Mouse (Mus musculus): Measurements from ENCODE around the gene Snx29.

The Snx29 gene

DNA sequence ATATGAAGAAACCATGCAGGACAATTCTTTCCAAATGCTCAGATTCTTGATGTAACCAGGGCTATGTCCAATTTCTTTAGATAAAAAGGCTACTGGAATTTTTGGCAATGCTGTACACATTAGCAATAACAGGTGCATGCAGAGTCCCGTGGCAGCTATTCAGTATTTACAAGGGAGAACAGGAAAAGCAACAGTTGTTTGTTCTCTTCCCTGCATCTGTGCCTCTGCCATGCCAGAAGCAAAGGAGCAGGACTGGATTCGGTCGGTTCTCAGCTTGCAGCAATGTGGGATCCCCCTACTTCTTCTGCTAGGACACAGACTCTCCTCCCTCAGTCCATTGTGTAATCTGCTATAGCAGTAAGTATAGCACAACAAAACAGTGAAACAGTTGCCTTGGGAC lies 276.8 kb downstream of the Snx29 start:
- no peak for DNase-seq (ENCODE audit: low spot score)

DNA sequence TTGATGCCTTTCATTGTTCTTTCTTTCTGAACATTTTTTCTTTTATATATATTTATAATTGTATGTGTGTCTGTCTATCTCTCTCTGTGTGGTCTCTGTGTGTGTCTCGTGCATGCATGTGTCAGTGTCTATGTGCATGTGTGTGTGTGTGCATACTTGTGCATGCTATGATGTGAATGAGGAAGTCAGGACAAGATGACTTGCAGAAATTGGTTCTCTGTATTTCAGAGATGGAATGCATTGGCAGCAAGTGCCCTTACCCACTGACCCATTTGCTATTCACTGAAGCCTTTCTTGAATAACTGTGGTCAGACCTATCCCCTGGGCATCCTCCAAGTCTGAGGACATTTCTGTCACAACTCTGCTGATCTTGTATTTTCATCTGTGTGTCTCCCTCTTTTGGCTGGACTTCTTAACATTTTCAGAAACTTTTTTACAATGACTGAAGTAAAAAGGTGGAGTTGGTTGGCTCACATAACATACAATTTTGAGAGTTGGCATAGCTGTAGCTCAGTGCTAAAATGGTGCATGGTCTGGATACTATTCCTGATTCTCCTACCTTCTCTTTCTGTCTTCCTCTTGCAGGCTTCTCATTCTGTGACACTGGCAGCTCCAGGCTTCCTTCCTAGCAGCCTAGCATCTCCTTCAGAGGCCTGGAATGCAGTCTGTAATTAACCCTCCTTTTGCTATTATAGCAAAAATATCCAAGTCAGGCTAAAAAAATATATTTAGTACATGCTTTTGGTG lies 278.8 kb downstream of the Snx29 start:
- DNase-seq (ENCODE audit: low spot score) = no peak

DNA sequence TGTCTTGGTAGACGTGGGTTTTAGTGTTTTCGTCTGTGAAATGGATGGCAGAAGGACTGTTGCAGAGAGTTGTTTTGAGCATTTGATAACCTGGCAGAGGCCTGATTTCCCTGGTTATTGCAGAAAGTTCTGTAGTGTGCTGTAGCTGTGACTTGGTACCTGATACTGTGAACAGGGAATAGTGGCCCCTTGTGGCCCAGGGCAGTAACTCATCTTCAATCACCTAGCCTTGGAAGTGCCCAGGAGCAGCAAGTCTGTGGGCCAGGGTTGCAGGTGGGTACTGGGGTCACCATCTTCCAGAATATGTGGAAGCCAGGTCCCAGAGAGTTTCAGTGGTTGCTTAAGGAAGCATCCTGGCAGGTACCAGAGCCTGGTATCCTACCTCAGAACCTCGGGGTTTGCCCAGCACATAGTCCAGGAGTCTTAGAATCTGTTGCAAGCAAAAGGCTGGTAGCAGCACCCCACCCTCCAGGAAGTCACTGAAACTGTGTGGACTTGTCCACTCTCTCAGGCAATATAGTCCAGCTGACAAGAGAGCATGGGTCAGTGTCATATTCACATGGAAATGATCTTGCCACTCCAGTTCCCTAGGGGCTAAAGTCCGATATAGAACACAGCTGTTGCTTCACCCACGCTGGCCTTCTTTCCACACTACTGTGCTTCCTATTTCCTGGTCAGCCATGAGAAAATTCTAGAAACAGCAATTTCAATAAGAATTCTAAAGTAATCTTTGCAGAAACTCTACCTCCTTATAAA lies 281.1 kb downstream of the Snx29 start:
- peak; percentile 33 for DNase-seq (ENCODE audit: low spot score)

DNA sequence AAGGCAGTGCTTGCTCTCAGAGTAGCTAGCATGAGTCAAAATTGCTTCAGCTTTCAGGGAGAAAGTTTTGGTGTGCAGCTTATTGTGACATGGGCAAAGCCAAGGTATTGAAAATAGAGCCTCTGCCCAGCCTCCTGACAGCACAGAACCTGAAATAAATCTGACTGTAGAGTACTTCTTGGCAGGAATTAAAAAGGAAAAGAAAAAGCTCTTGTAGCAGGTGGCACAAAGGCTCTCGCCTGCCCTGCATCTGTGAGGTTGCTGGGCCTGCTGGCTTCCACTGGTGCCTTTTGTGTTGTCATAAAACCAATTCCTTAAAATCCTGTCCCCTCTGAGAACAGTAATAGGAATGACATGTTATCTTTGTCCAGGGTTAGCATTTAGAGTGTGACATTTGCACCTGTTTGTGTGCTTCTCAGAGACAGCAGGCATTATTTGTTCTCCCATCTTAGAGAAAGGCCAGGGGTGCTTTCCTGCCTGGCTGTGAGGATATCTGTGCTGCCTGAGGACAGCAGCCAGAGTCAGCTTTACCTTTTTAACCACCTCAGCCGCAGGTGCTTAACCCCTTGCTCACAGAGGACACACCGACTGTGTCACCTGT lies 289.9 kb downstream of the Snx29 start:
- no peak for DNase-seq (ENCODE audit: low spot score)

DNA sequence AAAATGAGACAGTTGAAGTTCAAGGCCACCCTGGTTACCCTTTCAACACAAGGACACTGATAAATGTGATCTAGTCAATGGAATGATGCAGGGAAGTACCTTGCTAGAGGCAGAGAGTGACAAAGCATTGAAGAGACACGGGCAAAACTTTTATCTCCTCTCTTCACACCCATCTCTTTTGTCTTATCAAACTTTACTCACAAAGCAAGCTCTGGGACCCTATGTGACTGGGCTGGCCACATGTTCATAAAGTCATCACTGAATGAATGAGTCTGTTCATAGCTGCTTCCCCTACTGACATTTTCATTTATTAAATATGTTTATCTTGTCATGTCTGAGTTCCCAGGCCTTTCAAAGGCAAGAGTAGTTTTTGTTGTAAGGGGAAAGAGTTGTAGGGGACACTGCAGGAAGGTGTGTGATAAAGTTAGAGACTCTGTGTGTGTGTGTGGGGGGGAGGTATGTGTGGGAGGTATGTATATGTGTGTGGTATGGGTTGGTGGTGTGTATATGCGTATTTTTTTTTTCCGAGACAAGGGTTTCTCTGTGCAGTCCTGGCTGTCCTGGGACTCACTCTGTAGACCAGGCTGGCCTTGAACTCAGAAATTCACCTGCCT lies 291.8 kb downstream of the Snx29 start:
- DNase-seq (ENCODE audit: low spot score) = no peak

DNA sequence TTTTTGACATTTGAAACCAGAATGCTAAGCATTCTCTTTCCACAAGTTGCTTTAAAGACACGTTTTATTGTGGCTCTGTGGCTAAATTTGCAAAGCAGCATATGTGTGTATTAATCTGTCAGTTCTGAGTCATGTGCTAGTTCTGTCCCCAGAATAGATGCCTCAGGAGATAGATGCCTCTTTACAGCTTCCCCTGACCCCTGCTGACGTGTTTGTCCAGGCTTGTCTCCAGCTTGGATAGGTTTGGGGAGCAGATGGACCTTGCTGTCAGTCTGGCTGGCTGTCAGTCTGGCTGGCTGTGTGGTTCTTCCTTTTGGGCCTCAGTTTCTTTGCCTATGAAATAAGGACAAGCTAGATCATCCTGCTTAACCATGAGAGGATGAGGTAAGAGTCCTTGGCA lies 292.9 kb downstream of the Snx29 start:
- DNase-seq (ENCODE audit: low spot score) = no peak

DNA sequence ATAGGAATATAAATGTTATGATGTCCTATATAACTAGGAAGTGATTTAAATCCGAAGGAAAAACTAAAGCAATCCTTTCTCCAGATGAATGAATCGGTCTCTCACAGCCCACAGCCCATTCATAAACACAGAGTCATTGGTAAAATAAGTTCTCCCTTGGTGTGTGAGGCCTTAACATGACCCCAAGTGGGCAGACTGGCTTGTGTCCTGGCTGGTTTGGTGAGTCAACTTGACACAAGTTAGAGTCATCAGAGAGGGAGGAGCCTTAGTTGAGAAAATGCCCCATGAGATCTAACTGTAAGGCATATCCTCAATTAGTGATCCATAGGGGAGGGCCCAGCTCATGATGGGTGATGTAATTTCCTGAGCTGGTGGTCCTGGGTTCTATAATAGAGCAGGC lies 297.2 kb downstream of the Snx29 start:
- no peak for DNase-seq (ENCODE audit: low spot score)

DNA sequence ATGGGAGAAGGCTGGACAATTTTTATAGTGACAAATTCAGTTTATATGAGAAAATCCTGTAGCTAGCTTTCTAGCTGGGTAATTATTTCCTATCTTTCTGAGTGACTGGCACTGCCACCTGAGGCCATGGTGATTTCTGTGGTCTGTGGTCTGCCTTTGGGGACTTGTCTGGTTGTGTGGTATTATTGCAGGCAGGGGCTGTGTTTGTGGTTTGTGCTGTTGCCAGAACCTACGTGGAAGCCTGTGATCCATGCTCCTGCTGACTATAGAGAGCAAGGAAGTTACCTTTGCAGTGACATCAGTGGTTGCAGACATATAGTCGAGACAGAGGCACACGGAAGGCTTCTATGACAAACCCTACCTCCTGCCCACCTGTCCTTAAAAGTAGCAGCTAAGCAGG lies 298.3 kb downstream of the Snx29 start:
- no peak for DNase-seq (ENCODE audit: low spot score)

DNA sequence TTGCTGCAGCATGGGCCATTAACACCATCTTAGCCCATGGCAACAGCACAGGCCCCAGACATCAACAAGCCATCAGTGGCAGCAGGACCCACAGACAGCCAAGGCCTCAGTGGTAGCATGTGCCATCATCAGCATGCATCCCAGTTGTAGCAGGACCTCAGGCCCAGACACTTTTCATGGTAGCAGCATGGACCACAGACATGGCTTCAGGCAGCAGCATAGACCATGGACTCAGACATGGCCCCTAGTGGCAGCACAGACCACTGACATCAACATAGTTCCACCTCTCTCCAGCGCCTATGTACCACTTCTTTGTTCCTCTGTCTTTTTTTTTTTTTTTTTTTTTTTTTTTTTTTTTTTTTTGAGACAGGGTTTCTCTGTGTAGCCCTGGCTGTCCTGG lies 299.0 kb downstream of the Snx29 start:
- no peak for DNase-seq (ENCODE audit: low spot score)

DNA sequence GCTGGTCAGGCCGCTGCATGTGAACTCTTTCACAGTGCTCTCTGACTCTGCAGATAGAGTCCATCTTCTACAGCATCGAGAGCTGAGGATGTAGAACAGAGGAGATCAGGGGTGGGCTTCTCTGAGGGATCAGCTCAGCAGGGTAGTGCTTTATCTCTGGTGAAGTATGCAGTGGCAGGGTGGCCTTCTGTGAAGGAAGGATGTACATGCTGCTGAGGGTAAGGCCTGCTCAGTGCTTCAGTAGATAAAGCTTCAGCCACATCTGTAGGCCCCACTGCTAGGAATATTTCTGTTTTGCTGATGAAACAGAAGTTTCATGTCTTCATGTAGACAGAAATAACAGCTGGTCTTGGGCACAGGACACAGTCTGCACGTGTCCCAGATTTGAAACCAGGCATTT lies 300.3 kb downstream of the Snx29 start:
- no peak for DNase-seq (ENCODE audit: low spot score)

DNA sequence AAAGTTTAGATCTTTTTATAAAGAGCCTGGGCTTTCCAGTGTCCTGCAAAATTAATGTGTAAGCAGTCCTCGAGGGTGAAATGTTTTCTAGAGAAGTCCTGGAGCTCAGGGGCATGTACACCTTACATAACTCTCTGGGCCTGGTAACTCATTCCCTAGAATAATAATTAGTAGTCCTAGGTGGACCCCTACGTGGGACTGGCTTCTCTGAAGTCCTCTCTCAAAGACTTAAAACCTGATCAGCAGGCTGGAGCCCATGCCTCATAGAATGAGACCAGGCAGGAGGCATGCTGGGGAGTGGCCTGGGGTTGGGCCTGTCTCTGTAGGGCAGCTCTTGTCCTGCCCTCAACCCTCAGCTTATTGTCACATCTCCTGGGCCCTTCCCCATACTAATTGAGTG lies 301.4 kb downstream of the Snx29 start:
- no peak for DNase-seq (ENCODE audit: low spot score)

DNA sequence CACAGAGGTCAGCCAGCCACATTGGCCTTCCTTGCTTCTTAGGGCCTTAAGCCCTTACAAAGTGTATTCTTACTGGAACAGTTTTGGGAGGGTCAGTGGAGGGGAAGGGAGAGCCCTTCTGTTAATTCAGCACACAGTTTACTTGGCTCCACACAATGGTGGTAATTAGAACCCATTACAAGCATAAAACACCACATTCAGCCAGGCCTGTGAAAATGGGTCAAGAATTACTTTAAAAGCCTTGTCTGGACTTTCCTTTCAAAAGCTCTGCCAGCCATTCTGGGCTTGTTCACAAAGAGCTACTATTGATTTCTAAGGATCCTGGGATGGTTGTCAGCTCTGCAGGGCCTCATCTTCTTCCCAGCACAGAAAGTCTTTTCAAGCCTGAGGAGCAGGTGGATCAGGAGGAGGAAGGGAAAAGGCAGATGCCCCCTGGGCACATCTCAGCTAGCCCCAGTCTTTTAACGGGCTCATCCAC lies 303.3 kb downstream of the Snx29 start:
- DNase-seq (ENCODE audit: low spot score) = no peak

DNA sequence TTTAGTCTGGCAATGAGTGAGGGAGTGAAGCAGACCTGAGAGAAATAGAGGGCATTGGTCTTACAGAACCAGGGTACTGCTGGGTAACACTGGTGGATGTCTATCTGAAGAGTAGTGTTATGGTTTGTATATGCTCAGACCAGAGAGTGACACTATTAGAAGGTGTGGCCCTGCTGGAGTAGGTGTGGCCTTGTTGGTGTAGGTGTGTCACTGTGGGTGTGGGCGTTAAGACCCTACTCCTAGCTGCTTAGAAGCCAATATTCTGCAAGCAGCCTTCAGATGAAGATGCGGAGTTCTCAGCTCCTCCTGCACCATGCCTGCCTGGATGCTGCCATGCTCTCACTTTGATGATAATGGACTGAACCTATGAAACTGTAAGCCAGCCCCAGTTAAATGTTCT lies 303.9 kb downstream of the Snx29 start:
- DNase-seq (ENCODE audit: low spot score) = no peak

DNA sequence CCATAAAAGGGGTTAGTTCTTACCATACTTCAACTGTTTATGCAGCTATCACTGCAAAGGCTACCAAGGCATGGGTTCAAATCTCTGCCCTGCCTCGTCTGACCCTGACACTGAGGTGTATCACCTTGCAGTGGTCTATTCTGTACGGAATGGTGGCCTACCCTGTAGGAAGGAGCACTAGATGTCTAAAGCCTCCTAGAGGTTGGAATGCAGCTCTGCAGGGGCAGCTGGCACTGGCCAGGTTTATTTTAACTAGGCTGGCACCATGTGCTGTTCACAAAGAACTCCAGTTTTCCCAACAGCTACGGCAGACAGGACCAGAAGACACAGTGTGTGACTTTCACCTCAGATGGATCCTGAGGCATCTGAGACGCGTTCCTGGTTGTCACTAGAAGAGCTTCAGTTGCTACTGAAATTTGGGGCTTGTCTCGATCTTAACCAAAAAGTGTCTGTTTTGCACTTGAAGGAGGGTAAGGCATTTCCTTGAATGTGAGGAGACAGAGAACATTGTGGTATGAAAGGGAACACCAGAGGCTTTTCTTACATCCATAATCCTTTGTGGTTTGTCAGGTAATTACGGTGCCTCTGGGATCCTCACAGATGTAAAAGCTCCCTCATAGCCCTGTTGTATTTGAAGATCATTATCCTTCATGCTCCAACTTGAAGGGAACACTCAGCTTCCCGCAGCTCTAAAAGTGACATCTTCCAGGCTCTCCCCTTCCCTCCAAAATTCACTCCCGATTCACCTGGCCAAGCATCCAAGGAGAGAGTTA lies 305.3 kb downstream of the Snx29 start:
- DNase-seq (ENCODE audit: low spot score) = no peak

DNA sequence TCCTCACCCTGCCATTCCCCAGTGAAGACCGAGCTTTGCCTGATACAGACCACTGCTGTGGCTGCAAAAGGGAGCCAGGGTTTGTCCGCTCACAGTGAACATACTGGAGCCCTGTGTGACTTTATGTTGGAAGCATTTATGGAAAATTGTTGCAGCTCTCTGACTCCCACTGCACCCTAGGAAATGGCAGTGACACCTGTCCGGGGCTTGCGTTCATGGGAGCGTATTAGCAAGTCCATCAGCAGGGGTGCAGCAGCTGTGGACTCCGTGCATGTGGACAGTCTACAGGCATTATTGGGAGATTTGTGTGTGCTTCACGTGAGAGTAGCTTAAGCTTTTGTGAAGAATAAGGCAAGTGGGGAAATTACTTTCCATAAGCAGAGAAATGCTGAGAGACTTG lies 307.0 kb downstream of the Snx29 start:
- DNase-seq (ENCODE audit: low spot score) = no peak

DNA sequence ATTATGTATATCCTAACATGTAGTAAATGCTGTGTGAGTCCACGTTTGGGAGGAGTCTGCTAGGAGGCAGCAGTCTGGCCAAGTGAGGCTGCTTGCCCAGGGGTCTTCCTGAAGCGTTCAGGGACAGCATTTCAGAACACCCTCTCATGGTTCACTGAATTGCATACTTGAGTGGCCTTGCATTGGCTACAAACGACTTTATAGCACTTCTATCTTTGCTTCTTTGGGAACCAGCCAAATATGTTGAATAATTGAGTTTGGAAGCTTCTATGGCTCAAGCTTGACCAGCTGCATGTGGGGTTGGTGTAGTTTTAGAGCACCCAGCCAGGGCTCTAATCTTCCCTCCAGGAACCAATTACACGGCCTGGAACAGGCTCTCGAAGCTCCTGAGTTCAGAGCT lies 307.8 kb downstream of the Snx29 start:
- DNase-seq (ENCODE audit: low spot score) = no peak

DNA sequence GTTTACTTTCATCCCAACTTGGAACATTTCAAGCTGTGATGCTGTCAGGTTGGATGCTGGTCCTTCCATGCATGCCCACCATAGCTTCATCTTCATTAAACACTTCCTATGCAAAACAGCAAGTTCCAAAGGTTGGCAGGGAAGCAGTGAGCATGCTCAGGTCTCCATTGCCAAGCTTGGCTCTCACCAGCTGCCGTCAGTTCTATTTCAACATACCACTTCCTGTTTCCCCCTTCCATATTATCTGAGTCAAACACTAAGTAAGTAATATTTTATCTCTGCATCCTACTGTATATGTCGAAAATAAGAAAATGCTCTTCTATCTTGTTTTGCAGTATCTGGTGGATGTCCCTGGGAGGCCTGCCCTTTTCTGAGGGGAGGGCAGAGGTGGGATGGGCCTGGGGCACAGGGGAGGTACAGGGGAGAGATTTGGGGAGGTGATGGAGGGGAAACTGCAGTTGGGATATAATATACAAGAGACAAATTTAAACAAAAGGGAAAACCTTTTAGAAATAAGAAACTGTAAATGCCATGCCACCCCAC lies 309.6 kb downstream of the Snx29 start:
- DNase-seq (ENCODE audit: low spot score) = no peak

DNA sequence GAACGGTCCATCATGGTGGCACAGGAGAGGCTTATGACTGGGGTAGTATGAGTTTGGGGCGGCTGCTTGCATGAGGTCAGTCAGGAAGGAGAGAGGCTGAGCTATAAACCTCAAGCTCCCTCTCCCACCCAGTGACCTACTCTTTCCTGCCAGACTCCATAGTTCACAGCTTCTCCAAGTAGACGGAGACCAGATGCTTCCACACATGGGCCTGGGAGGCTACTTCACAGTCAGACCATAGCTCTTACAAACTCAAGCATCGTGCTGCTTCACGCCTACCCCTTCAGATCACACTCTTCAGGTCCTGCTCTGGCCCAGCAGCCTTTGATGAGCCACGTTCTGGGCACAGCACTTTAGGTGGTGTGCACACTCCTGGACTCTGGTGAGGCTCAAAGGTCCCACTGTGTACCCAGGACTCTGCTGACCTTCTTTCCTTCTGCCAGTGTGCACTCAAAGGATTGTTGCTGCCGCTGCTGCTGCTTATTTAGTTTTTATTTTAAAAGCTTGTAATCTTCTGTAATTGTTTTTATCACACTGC lies 313.6 kb downstream of the Snx29 start:
- no peak for DNase-seq (ENCODE audit: low spot score)

DNA sequence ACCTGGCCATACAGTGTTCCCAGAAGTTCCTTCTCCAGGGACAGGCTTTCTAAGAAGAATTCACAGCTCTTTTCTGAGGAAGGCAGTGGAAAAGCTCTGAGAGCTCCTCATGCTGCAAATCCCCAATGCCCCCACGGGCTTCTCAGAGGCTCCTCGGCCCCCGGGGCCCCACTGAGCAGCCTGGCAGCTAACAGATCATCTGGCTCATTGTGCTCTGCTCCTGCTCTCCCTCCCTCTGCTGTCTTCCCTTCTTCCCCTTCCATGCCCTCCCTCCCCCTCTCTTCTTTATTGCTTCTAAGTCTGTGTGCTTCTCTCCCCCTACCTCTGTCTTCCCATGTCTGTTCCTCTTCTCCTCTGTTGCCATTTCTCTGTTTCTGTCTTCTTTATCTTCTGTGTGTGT lies 314.2 kb downstream of the Snx29 start:
- no peak for DNase-seq (ENCODE audit: low spot score)

DNA sequence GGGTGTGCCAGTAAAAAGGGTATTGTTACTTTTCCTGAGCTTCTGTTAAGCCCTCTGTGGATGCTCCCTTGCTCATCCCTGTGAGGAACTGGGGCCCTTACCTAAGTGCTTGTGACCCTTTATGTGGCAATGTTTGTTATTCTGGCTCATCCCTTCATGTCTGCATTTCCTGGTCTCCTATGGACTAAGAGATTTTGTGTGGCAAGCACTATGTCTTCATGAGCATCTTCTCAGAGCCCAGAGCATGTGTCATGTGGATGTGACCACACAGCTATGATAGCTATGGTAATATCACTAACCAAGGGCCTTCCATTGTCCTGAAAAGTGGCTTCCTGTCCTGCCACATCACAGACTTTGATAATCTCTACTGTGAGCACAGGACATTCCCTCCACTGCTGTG lies 315.1 kb downstream of the Snx29 start:
- DNase-seq (ENCODE audit: low spot score) = no peak

DNA sequence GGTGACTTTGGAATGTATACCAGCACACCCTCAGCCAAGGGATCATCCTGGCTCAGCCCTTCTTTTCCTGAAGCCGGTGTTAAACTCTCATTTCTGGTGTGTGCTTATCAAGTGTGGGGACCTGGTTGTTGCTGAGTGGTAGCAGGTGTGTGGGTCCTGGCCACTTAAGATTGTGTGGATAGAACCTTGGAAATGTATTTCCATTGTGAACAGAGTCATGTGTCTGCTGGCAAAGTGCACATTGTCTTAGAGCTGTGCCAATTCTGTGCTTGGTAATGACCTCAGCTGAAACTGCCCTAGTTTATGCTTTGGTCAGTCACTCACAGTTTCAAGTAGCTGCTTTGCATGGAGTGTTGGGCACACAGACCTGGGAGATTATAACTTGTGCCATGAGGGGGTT lies 316.0 kb downstream of the Snx29 start:
- DNase-seq (ENCODE audit: low spot score) = no peak

DNA sequence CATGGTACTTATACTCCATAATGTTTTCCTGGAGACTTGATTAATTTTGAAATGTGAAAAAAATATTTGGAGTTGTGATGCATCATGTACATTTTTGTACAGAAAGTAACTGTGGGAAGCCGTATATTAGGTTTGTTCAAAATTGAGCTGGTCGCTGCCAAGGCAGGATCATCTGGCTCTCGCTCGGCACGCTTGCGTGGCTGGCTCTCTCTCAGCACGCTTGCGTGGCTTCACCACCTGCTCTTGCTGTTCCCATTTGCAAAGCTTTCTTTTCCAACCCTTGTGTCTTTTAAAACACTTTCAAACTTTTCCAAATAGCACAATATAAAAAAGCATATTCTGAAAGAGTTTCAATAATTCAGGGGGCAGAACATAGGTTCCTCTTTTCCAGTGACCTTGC lies 317.2 kb downstream of the Snx29 start:
- no peak for DNase-seq (ENCODE audit: low spot score)

All from yolk sac, embryonic 10.5 days (tissue).